ENCODE assay signal across 27 mouse cellular contexts in the genomic region with DNA sequence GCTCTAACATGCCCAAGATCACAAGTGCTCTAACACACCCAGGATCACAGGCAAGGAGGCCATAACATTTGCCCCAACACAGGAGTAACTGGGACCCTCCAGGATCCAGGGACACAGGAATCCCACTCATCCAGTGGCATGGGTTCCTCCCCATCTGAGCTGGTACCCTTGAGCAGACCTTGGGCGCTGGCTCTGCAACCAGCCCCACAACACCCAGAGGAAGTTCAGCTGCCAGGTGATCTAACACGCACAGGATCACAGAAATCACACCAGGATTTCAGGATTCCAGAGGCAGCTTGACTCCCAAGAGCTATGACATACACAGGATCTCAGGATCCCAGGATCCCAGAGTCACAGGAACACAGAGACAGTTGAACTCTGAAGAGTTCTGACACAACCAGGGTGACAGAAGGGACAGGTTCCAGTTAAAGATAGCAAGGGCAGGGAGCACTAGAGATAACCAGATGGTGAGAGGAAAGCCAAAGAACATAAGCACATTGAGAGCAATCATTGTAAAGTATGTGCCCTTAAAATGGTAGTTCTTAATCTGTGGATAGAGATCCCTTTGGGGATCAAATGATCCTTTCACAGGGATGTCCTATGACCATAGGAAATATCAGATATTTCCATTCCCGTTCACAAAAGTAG. TPM values are rescaled to one million over a fixed set of nuclear protein-coding genes. Genes with fewer than 3 reads are reported as not detected.
A peak's percentile ranks its signal among the peaks of the same experiment; 100 is the strongest.
DNase-seq lines count a peak whose midpoint lies in the region; ATAC-seq and TF ChIP-seq lines count a peak whose summit lies in the region.
"Had no signal": no experiment of that assay in that cellular context is flagged by ENCODE, and none has a peak within 500 bp of the region (broad histone marks: within the 10 kb centered on the region; RNA-seq: fewer than 3 reads in every experiment).

No protein-coding gene starts in this region.

- peak overlapping the region; percentile 65 for H3K4me2 ChIP-seq in liver, embryonic 14.5 days (ENCODE audit: low read depth)
- no peak overlapping the region for H3K4me2 ChIP-seq in intestine, embryonic 15.5 days (replicated peaks)
- H3K4me2 ChIP-seq: forebrain, embryonic 13.5 days; heart, embryonic 11.5 days; neural tube, embryonic 13.5 days had no signal

- no peak for TF ChIP-seq POLR2A in spleen, adult 2 months (IDR thresholded peaks at IDR 0.05; ENCODE audit: low read depth, low read length)

- DNase-seq in spleen, adult 2 months (ENCODE audit: low read depth in 1 of 2, low spot score in 2 of 2): no peak
- no peak for DNase-seq in spleen, postnatal 14 days (ENCODE audit: low spot score in 2 of 2)
- peak; percentile 72 to 80 (median 79) for DNase-seq in liver, embryonic 14.5 days (ENCODE audit: low read depth in 3 of 3, low spot score in 3 of 3)
- DNase-seq in lung, postnatal 25 days (ENCODE audit: low spot score): no peak
- DNase-seq in gastrocnemius, adult 18-20 months (ENCODE audit: low spot score): no peak
- DNase-seq: adrenal gland, adult 8-10 months; cerebellum, adult 11 months; cerebellum, adult 9-11 months; gastrocnemius, postnatal 10 days; heart, postnatal 10 days; kidney, adult 9 months; kidney, postnatal 14 days; lung, adult 18-20 months; lung, postnatal 10 days; thymus, postnatal 14 days had no signal

- TF ChIP-seq CTCF in spleen, adult 2 months (IDR thresholded peaks at IDR 0.05; ENCODE audit: extremely low read depth, insufficient read depth, insufficient read length, insufficient replicate concordance): no peak
- TF ChIP-seq CTCF in liver, embryonic 14.5 days (IDR thresholded peaks at IDR 0.05; ENCODE audit: low read depth): no peak

- H3K4me1 ChIP-seq in spleen, adult 2 months (ENCODE audit: control insufficient read depth, insufficient read depth, insufficient read length): no peaks in the 10 kb centered on the region; the same call in 1 of the 2 replicates
- peaks cover 88% of the 10 kb centered on the region for H3K4me1 ChIP-seq in erythroblast, embryonic 14.5 days (ENCODE audit: control insufficient read depth)
- H3K4me1 ChIP-seq in liver, embryonic 14.5 days (replicated peaks; ENCODE audit: control insufficient read depth in 2 of 2, insufficient read depth in 2 of 2, low read length in 1 of 2): peaks cover 47 to 55% of the 10 kb centered on the region in 2 experiments
- no peaks in the 10 kb centered on the region for H3K4me1 ChIP-seq in intestine, embryonic 15.5 days (replicated peaks)
- H3K4me1 ChIP-seq: forebrain, embryonic 13.5 days; hindbrain, embryonic 10.5 days; neural tube, embryonic 13.5 days had no signal

- no peaks in the 10 kb centered on the region for H3K9me3 ChIP-seq in erythroblast, embryonic 14.5 days (ENCODE audit: control insufficient read depth, low read length)
- no peaks in the 10 kb centered on the region for H3K9me3 ChIP-seq in liver, embryonic 14.5 days (ENCODE audit: control insufficient read depth, low read length)
- no peaks in the 10 kb centered on the region for H3K9me3 ChIP-seq in intestine, embryonic 15.5 days
- H3K9me3 ChIP-seq: embryonic facial prominence, embryonic 10.5 days; forebrain, embryonic 13.5 days; hindbrain, embryonic 10.5 days; neural tube, embryonic 13.5 days had no signal

- ATAC-seq in liver, embryonic 14.5 days (ENCODE audit: insufficient read depth): peak; percentile 68
- no peak for ATAC-seq in intestine, embryonic 15.5 days
- ATAC-seq: forebrain, embryonic 13.5 days; hindbrain, embryonic 16.5 days; intestine, embryonic 16.5 days; midbrain, embryonic 16.5 days had no signal

- peak overlapping the region; percentile 38 for H3K9ac ChIP-seq in liver, embryonic 14.5 days (replicated peaks)
- H3K9ac ChIP-seq in intestine, embryonic 15.5 days: no peak overlapping the region
- H3K9ac ChIP-seq: forebrain, embryonic 13.5 days; neural tube, embryonic 13.5 days had no signal

- peak overlapping the region; percentile 28; the same call in 1 of the 2 replicates for H3K27ac ChIP-seq in spleen, adult 2 months (ENCODE audit: insufficient read depth, low read length)
- H3K27ac ChIP-seq in liver, embryonic 14.5 days: peak overlapping the region; percentile 77
- no peak overlapping the region for H3K27ac ChIP-seq in intestine, embryonic 15.5 days
- H3K27ac ChIP-seq: embryonic facial prominence, embryonic 10.5 days; forebrain, embryonic 13.5 days; hindbrain, embryonic 10.5 days; layer of hippocampus, adult 2 months; neural tube, embryonic 13.5 days had no signal

- 71% methylated on average over 3 of the region's 3 CpGs for WGBS in spleen, adult 2 months
- WGBS in liver, embryonic 14.5 days (ENCODE audit: insufficient replicate concordance): 36% methylated on average over 3 of the region's 3 CpGs
- WGBS in intestine, embryonic 15.5 days: 88% methylated on average over 3 of the region's 3 CpGs

- peak; percentile 98 for TF ChIP-seq EP300 in liver, embryonic 14.5 days (IDR thresholded peaks at IDR 0.05; ENCODE audit: low read depth)

- H3K4me3 ChIP-seq in spleen, adult 2 months (ENCODE audit: extremely low read depth, insufficient read depth, insufficient read length): no peak overlapping the region
- H3K4me3 ChIP-seq in erythroblast, embryonic 14.5 days (replicated peaks): peak overlapping the region; percentile 48
- H3K4me3 ChIP-seq in liver, embryonic 14.5 days (ENCODE audit: insufficient read depth in 1 of 2, low read depth in 2 of 2, low read length in 2 of 2): peak overlapping the region in 1 of 2 experiments; percentile 6; a peak in 1 of 4 replicates
- no peak overlapping the region for H3K4me3 ChIP-seq in intestine, embryonic 15.5 days (replicated peaks)
- H3K4me3 ChIP-seq: embryonic facial prominence, embryonic 10.5 days; forebrain, embryonic 13.5 days; hindbrain, embryonic 10.5 days; layer of hippocampus, adult 2 months; myocyte; neural tube, embryonic 13.5 days had no signal

- no peaks in the 10 kb centered on the region for H3K27me3 ChIP-seq in spleen, adult 2 months (ENCODE audit: control insufficient read depth, insufficient read depth, low read length)
- H3K27me3 ChIP-seq in erythroblast, embryonic 14.5 days (ENCODE audit: control insufficient read depth): no peaks in the 10 kb centered on the region
- H3K27me3 ChIP-seq in liver, embryonic 14.5 days (ENCODE audit: control insufficient read depth, insufficient read depth, low read length): no peaks in the 10 kb centered on the region
- H3K27me3 ChIP-seq in intestine, embryonic 15.5 days (replicated peaks): no peaks in the 10 kb centered on the region
- H3K27me3 ChIP-seq: forebrain, embryonic 13.5 days; neural tube, embryonic 13.5 days had no signal

- no peaks in the 10 kb centered on the region for H3K36me3 ChIP-seq in spleen, adult 2 months (ENCODE audit: control insufficient read depth, insufficient read depth, low read length)
- no peaks in the 10 kb centered on the region; the same call in 1 of the 2 replicates for H3K36me3 ChIP-seq in erythroblast, embryonic 14.5 days (ENCODE audit: control insufficient read depth)
- no peaks in the 10 kb centered on the region for H3K36me3 ChIP-seq in liver, embryonic 14.5 days (replicated peaks; ENCODE audit: control insufficient read depth, insufficient read depth, low read depth)
- no peaks in the 10 kb centered on the region for H3K36me3 ChIP-seq in intestine, embryonic 15.5 days
- H3K36me3 ChIP-seq: embryonic facial prominence, embryonic 10.5 days; hindbrain, embryonic 10.5 days; neural tube, embryonic 13.5 days had no signal

RNA-seq across cellular contexts. Expression of gene Alkbh8, which starts 4.1 kb away (rescaled TPM):
- polyA plus RNA-seq in spleen, adult 2 months (2012; rRNA removed): 0.92 and 0.93 TPM in 2 replicates
- polyA plus RNA-seq in erythroblast, embryonic 14.5 days (2012): 0.08 and 0.13 TPM in 2 replicates
- 2.8 and 4.8 TPM in 2 replicates for polyA plus RNA-seq in liver, embryonic 14.5 days (2012; rRNA removed)
- polyA plus RNA-seq in liver, embryonic 14.5 days (2014; fragmentation: Nextera tagmentation; extraction: Ambion mirVana): 12.7 and 15.5 TPM in 2 replicates
- 21.0 and 21.5 TPM in 2 replicates for polyA plus RNA-seq in intestine, embryonic 15.5 days (2015; fragmentation: Nextera tagmentation; extraction: Ambion mirVana)
- 10 to 100 TPM; 23.7 to 24.3 TPM for total RNA-seq in gastrocnemius, adult 18-20 months (2021)

Comparison
In these comparisons a context has a peak if more than half of its experiments do, and no peak if none do; other contexts are left out.
1. DNase-seq: peak in liver, embryonic 14.5 days (3 of 3); none in spleen, adult 2 months (0 of 2), spleen, postnatal 14 days (0 of 2), lung, postnatal 25 days (single experiment) and gastrocnemius, adult 18-20 months (single experiment).